ENCODE assay signal across 8 mouse cellular contexts in genomic region chr7:132754389-132754750, GRCm38 (mm10). TPM values are rescaled to one million over a fixed set of nuclear protein-coding genes. Genes with fewer than 3 reads are reported as not detected.
DNase-seq lines count a peak whose midpoint lies in the region; ATAC-seq and TF ChIP-seq lines count a peak whose summit lies in the region.

No protein-coding gene starts in this region.

- 74% methylated on average over 3 of the region's 3 CpGs for WGBS in hindbrain, embryonic 13.5 days
- 58% methylated on average over 3 of the region's 3 CpGs for WGBS in stomach, embryonic 14.5 days

- H3K36me3 ChIP-seq in hindbrain, embryonic 13.5 days, result peaks cover 26% of the 10 kb centered on the region
- peaks cover 19% of the 10 kb centered on the region for H3K36me3 ChIP-seq in stomach, embryonic 14.5 days (ENCODE audit: control insufficient read depth, insufficient read depth, low read length)

- peak; percentile 62 for DNase-seq in gastrocnemius, adult 2 months
- no peak for DNase-seq in gastrocnemius, adult 8-10 months (ENCODE audit: low spot score in 2 of 2)
- peak; percentile 19 for DNase-seq in urinary bladder, postnatal 14 days (ENCODE audit: low spot score)
- DNase-seq in urinary bladder, postnatal 10 days (ENCODE audit: low spot score), result no peak
- DNase-seq in B cell, adult 2 months, result no peak

- H3K9me3 ChIP-seq in hindbrain, embryonic 13.5 days, result no peaks in the 10 kb centered on the region
- no peaks in the 10 kb centered on the region for H3K9me3 ChIP-seq in stomach, embryonic 14.5 days (ENCODE audit: control insufficient read depth, low read depth, low read length)

- peak overlapping the region; percentile 78 for H3K27ac ChIP-seq in gastrocnemius, adult 2 months
- peak overlapping the region; percentile 73 for H3K27ac ChIP-seq in hindbrain, embryonic 13.5 days
- H3K27ac ChIP-seq in stomach, embryonic 14.5 days (ENCODE audit: low read length), result peak overlapping the region; percentile 48; the same call in 1 of the 2 replicates

- ATAC-seq in hindbrain, embryonic 13.5 days (ENCODE audit: low FRiP score), result no peak
- ATAC-seq in stomach, embryonic 14.5 days (ENCODE audit: insufficient number of reproducible peaks, insufficient read depth, low FRiP score, low read depth), result no peak
- no peak for ATAC-seq in frontal cortex, adult (ENCODE audit: low TSS enrichment)

- no peak overlapping the region for H3K4me2 ChIP-seq in hindbrain, embryonic 13.5 days
- no peak overlapping the region for H3K4me2 ChIP-seq in stomach, embryonic 14.5 days (replicated peaks; ENCODE audit: low read depth, low read length)

- H3K4me3 ChIP-seq in gastrocnemius, adult 2 months, result no peak overlapping the region
- no peak overlapping the region for H3K4me3 ChIP-seq in hindbrain, embryonic 13.5 days
- H3K4me3 ChIP-seq in stomach, embryonic 14.5 days (ENCODE audit: low read depth, low read length), result no peak overlapping the region

- H3K27me3 ChIP-seq in hindbrain, embryonic 13.5 days, result no peaks in the 10 kb centered on the region
- no peaks in the 10 kb centered on the region for H3K27me3 ChIP-seq in stomach, embryonic 14.5 days (ENCODE audit: control insufficient read depth, insufficient read depth, low read length)

- TF ChIP-seq CTCF in gastrocnemius, adult 2 months (IDR thresholded peaks at IDR 0.05), result no peak

- intact Hi-C loops in gastrocnemius, adult 2 months (cut with DNase I), result no loop called here

- peaks cover 44% of the 10 kb centered on the region for H3K4me1 ChIP-seq in hindbrain, embryonic 13.5 days (replicated peaks)
- H3K4me1 ChIP-seq in stomach, embryonic 14.5 days (ENCODE audit: control insufficient read depth, insufficient read depth, low read length), result peaks cover 12% of the 10 kb centered on the region

- H3K9ac ChIP-seq in hindbrain, embryonic 13.5 days, result no peak overlapping the region
- no peak overlapping the region for H3K9ac ChIP-seq in stomach, embryonic 14.5 days (replicated peaks; ENCODE audit: low read depth, low read length)

RNA-seq across cellular contexts. Expression of gene Fam53b, which starts 59.3 kb away (rescaled TPM):
- 10 to 100 TPM; 15.3 to 27.4 TPM for total RNA-seq in gastrocnemius, adult 2 months (2021)
- total RNA-seq in gastrocnemius, adult 8-10 months (2022), result 10 to 100 TPM; 17.4 to 31.8 (median 21.1) TPM
- polyA plus RNA-seq in hindbrain, embryonic 13.5 days (2015; fragmentation: Nextera tagmentation; extraction: Ambion mirVana), result 16.9 and 19.3 TPM in 2 replicates
- 16.4 and 17.2 TPM in 2 replicates for polyA plus RNA-seq in stomach, embryonic 14.5 days (2014; fragmentation: Nextera tagmentation; extraction: Ambion mirVana)

Comparison
In these comparisons a context has a peak if more than half of its experiments do, and no peak if none do; other contexts are left out.
1. DNase-seq: peak in gastrocnemius, adult 2 months (single experiment) and urinary bladder, postnatal 14 days (single experiment); none in gastrocnemius, adult 8-10 months (0 of 2), urinary bladder, postnatal 10 days (single experiment) and B cell, adult 2 months (0 of 2).
2. Peak in every context shown above with its lines, with median percentiles within 50 percentile points of each other: H3K27ac ChIP-seq.